Mouse (Mus musculus): ENCODE results near the gene Cdan1. TPM values are rescaled to one million over a fixed set of nuclear protein-coding genes. Genes with fewer than 3 reads are reported as not detected.

The Cdan1 gene
- 7.0 and 9.1 TPM in 2 replicates for polyA plus RNA-seq (2015; fragmentation: Nextera tagmentation; extraction: Ambion mirVana)

- Histone ChIP-seq H3K4me3 (peak within 1 kb of the TSS; percentile 88), H3K9ac (peak within 1 kb of the TSS; percentile 89), H3K4me1 (peaks cover 17% of the 10 kb centered on the region), H3K36me3 (replicated peaks) (no peaks in the 10 kb centered on the region), H3K27ac (peak within 1 kb of the TSS; percentile 92), H3K27me3 (replicated peaks) (no peaks in the 10 kb centered on the region), H3K4me2 (peak within 1 kb of the TSS; percentile 63), H3K9me3 (no peaks in the 10 kb centered on the region)
- peak; percentile 73 for ATAC-seq (replicated peaks)
- under 1% methylated on average over 58 of the region's 71 CpGs for WGBS
Observed at GRCm38 (mm10) chr2:120849449-120850423, at the start of gene Cdan1. Gene Cdan1, minus strand, starts transcription at chr2:120850128.

- no peak overlapping the region for H3K9ac ChIP-seq
- no peaks in the 10 kb centered on the region for H3K9me3 ChIP-seq
- H3K27ac ChIP-seq = no peak overlapping the region
- over 99% methylated on average over 3 of the region's 3 CpGs for WGBS
- no peak for ATAC-seq (replicated peaks)
- H3K36me3 ChIP-seq (replicated peaks) = peaks cover 43% of the 10 kb centered on the region
- H3K4me1 ChIP-seq = no peaks in the 10 kb centered on the region
- H3K27me3 ChIP-seq (replicated peaks) = no peaks in the 10 kb centered on the region
- H3K4me3 ChIP-seq = no peak overlapping the region
- no peak overlapping the region for H3K4me2 ChIP-seq
Observed at GRCm38 (mm10) chr2:120896361-120896760, 46.4 kb upstream of the Cdan1 start.

- Histone ChIP-seq H3K9me3 (no peaks in the 10 kb centered on the region), H3K4me2 (no peak overlapping the region), H3K36me3 (replicated peaks) (peaks cover 44% of the 10 kb centered on the region), H3K4me1 (no peaks in the 10 kb centered on the region), H3K4me3 (no peak overlapping the region), H3K9ac (no peak overlapping the region), H3K27ac (no peak overlapping the region), H3K27me3 (replicated peaks) (no peaks in the 10 kb centered on the region)
- no peak for ATAC-seq (replicated peaks)
- WGBS = 96% methylated on average over 5 of the region's 5 CpGs
Observed at GRCm38 (mm10) chr2:120887601-120888000, 37.7 kb upstream of the Cdan1 start.

GRCm38 (mm10) chr2:120873192-120873591 is 23.3 kb upstream of the Cdan1 start:
- Histone ChIP-seq H3K36me3 (replicated peaks) (peaks cover 35% of the 10 kb centered on the region), H3K9ac (no peak overlapping the region)

GRCm38 (mm10) chr2:120871447-120872336 is 21.8 kb upstream of the Cdan1 start:
- no peak overlapping the region for H3K4me2 ChIP-seq
- H3K9me3 ChIP-seq = no peaks in the 10 kb centered on the region
- no peak for ATAC-seq (replicated peaks)
- no peak overlapping the region for H3K4me3 ChIP-seq
- no peak overlapping the region for H3K27ac ChIP-seq
- WGBS = 74% methylated on average over 9 of the region's 9 CpGs
- H3K9ac ChIP-seq = no peak overlapping the region
- H3K27me3 ChIP-seq (replicated peaks) = no peaks in the 10 kb centered on the region
- H3K36me3 ChIP-seq (replicated peaks) = peaks cover 30% of the 10 kb centered on the region
- no peaks in the 10 kb centered on the region for H3K4me1 ChIP-seq

More at GRCm38 (mm10) chr2:120873192-120873591, 23.3 kb upstream of the Cdan1 start:
- H3K27ac ChIP-seq = no peak overlapping the region
- H3K9me3 ChIP-seq = no peaks in the 10 kb centered on the region
- no peak overlapping the region for H3K4me2 ChIP-seq
- WGBS = 96% methylated on average over 2 of the region's 2 CpGs
- no peak overlapping the region for H3K4me3 ChIP-seq
- no peak for ATAC-seq (replicated peaks)
- H3K4me1 ChIP-seq = no peaks in the 10 kb centered on the region
- H3K27me3 ChIP-seq (replicated peaks) = no peaks in the 10 kb centered on the region

- no peak overlapping the region for H3K4me3 ChIP-seq
- H3K36me3 ChIP-seq (replicated peaks) = peaks cover 30% of the 10 kb centered on the region
- no peak overlapping the region for H3K27ac ChIP-seq
- no peak for ATAC-seq (replicated peaks)
- H3K27me3 ChIP-seq (replicated peaks) = no peaks in the 10 kb centered on the region
- H3K4me2 ChIP-seq = no peak overlapping the region
- no peaks in the 10 kb centered on the region for H3K9me3 ChIP-seq
- no peaks in the 10 kb centered on the region for H3K4me1 ChIP-seq
- H3K9ac ChIP-seq = no peak overlapping the region
- WGBS = 91% methylated on average over 5 of the region's 5 CpGs
Observed at GRCm38 (mm10) chr2:120867336-120867735, 17.4 kb upstream of the Cdan1 start.

GRCm38 (mm10) chr2:120866561-120866960 is 16.6 kb upstream of the Cdan1 start:
- Histone ChIP-seq H3K27ac (no peak overlapping the region), H3K27me3 (replicated peaks) (no peaks in the 10 kb centered on the region), H3K9ac (no peak overlapping the region), H3K9me3 (no peaks in the 10 kb centered on the region), H3K4me2 (no peak overlapping the region), H3K4me1 (no peaks in the 10 kb centered on the region), H3K36me3 (replicated peaks) (peaks cover 36% of the 10 kb centered on the region), H3K4me3 (no peak overlapping the region)
- 21% methylated on average over 1 of the region's 1 CpGs for WGBS
- ATAC-seq (replicated peaks) = no peak

GRCm38 (mm10) chr2:120863389-120863788 is 13.5 kb upstream of the Cdan1 start:
- Histone ChIP-seq H3K36me3 (replicated peaks) (peaks cover 35% of the 10 kb centered on the region), H3K9ac (no peak overlapping the region), H3K4me1 (no peaks in the 10 kb centered on the region), H3K4me2 (no peak overlapping the region), H3K27ac (no peak overlapping the region), H3K9me3 (no peaks in the 10 kb centered on the region), H3K4me3 (no peak overlapping the region), H3K27me3 (replicated peaks) (no peaks in the 10 kb centered on the region)
- ATAC-seq (replicated peaks) = no peak
- 95% methylated on average over 1 of the region's 1 CpGs for WGBS

- Histone ChIP-seq H3K4me2 (no peak overlapping the region), H3K9me3 (no peaks in the 10 kb centered on the region)
Observed at GRCm38 (mm10) chr2:120860699-120861098, 10.8 kb upstream of the Cdan1 start.

GRCm38 (mm10) chr2:120858131-120858530 is 8.2 kb upstream of the Cdan1 start:
- WGBS = 86% methylated on average over 3 of the region's 3 CpGs

More at GRCm38 (mm10) chr2:120860699-120861098, 10.8 kb upstream of the Cdan1 start:
- Histone ChIP-seq H3K4me3 (no peak overlapping the region), H3K9ac (no peak overlapping the region), H3K36me3 (replicated peaks) (peaks cover 29% of the 10 kb centered on the region; the same call in 1 of the 2 replicates), H3K27me3 (replicated peaks) (no peaks in the 10 kb centered on the region), H3K27ac (no peak overlapping the region), H3K4me1 (no peaks in the 10 kb centered on the region)
- 88% methylated on average over 1 of the region's 1 CpGs for WGBS
- ATAC-seq (replicated peaks) = no peak

GRCm38 (mm10) chr2:120853151-120853550 is 3.2 kb upstream of the Cdan1 start:
- no peak overlapping the region for H3K4me3 ChIP-seq
- H3K27me3 ChIP-seq (replicated peaks) = no peaks in the 10 kb centered on the region
- WGBS = 86% methylated on average over 3 of the region's 3 CpGs
- H3K36me3 ChIP-seq (replicated peaks) = no peaks in the 10 kb centered on the region
- H3K9me3 ChIP-seq = no peaks in the 10 kb centered on the region
- no peak for ATAC-seq (replicated peaks)
- no peak overlapping the region for H3K9ac ChIP-seq
- no peak overlapping the region for H3K27ac ChIP-seq
- peaks cover 11% of the 10 kb centered on the region for H3K4me1 ChIP-seq
- no peak overlapping the region for H3K4me2 ChIP-seq

More at GRCm38 (mm10) chr2:120858131-120858530, 8.2 kb upstream of the Cdan1 start:
- no peak overlapping the region for H3K9ac ChIP-seq
- no peak overlapping the region for H3K4me2 ChIP-seq
- H3K4me3 ChIP-seq = no peak overlapping the region
- ATAC-seq (replicated peaks) = no peak
- H3K27me3 ChIP-seq (replicated peaks) = no peaks in the 10 kb centered on the region
- H3K27ac ChIP-seq = no peak overlapping the region
- peaks cover 14% of the 10 kb centered on the region; the same call in 1 of the 2 replicates for H3K36me3 ChIP-seq (replicated peaks)
- H3K9me3 ChIP-seq = no peaks in the 10 kb centered on the region
- H3K4me1 ChIP-seq = no peaks in the 10 kb centered on the region

GRCm38 (mm10) chr2:120852626-120853025 is 2.7 kb upstream of the Cdan1 start:
- ATAC-seq (replicated peaks) = no peak
- H3K36me3 ChIP-seq (replicated peaks) = no peaks in the 10 kb centered on the region
- H3K4me2 ChIP-seq = no peak overlapping the region

More at GRCm38 (mm10) chr2:120852626-120853025, 2.7 kb upstream of the Cdan1 start:
- H3K9ac ChIP-seq = no peak overlapping the region
- no peak overlapping the region for H3K27ac ChIP-seq
- H3K9me3 ChIP-seq = no peaks in the 10 kb centered on the region
- H3K4me3 ChIP-seq = no peak overlapping the region
- peaks cover 16% of the 10 kb centered on the region for H3K4me1 ChIP-seq
- WGBS = 55% methylated on average over 1 of the region's 1 CpGs
- no peaks in the 10 kb centered on the region for H3K27me3 ChIP-seq (replicated peaks)

Measured in midbrain, embryonic 15.5 days (tissue).